Mouse (Mus musculus) G1E (cell line): ENCODE results near the gene Usp22.

Experiments
- CTCF ChIP-seq: IDR thresholded peaks from 2 replicates; pipeline ENCODE4 v1.5.1; 2012; ENCODE audit warnings: low read depth, low read length, inconsistent platforms, mixed read lengths
- GATA1 ChIP-seq: IDR thresholded peaks from 2 replicates; pipeline ENCODE4 v1.6.1; 2012; ENCODE audit warnings: borderline replicate concordance, low read length, inconsistent platforms, mixed read lengths
- POLR2AphosphoS5 ChIP-seq: IDR thresholded peaks from 2 replicates; pipeline ENCODE4 v1.6.1; 2012; ENCODE audit warnings: low read depth, low read length, inconsistent platforms; ENCODE audit not compliant: insufficient replicate concordance
- TAL1 ChIP-seq: conservative IDR thresholded peaks from 2 replicates; pipeline ENCODE4 v1.6.1; 2012; ENCODE audit warnings: low read depth, low read length, inconsistent platforms, mixed read lengths

- TF ChIP-seq POLR2AphosphoS5 (no peak), CTCF (no peak), GATA1 (no peak), TAL1 (no peak)
These were observed 1.5 kb upstream of the Usp22 start for GRCm38 (mm10) chr11:61176321-61176720.
